Mouse (Mus musculus) forebrain, embryonic 14.5 days (tissue): ENCODE results near the gene Coch. TPM values are rescaled to one million over a fixed set of nuclear protein-coding genes. Genes with fewer than 3 reads are reported as not detected.
"Not testable (repeated sequence)": the region's sequence is repeated elsewhere in the genome, so short reads cannot be mapped to it uniquely, and the experiment has no call there.

ENCODE experiments used
- ATAC-seq: fragments of 200-750 bp; cut with Nextera tagmentation; 2 replicates; pipeline ENCODE4 v1.8.0; 2017; ENCODE audit warnings: mild to moderate bottlenecking, moderate library complexity
- DNase-seq: peaks from one replicate; pipeline ENCODE4 v3.0.0-alpha.2; 2015; ENCODE audit warnings: low spot score
- H3K27ac ChIP-seq: fragments of 300-500 bp; sonication (generic); 2 replicates; pipeline ENCODE4 v1.5.1; 2014; ENCODE audit warnings: low read depth, mild to moderate bottlenecking, control low read depth, low read length, moderate library complexity
- H3K27me3 ChIP-seq: fragments of 300-500 bp; sonication (generic); replicated peaks from 2 replicates; pipeline ENCODE4 v1.6.1; 2014; ENCODE audit warnings: low read length, control low read depth, mixed read lengths; ENCODE audit not compliant: control insufficient read depth, insufficient read depth
- H3K36me3 ChIP-seq: fragments of 300-500 bp; sonication (generic); 2 replicates; pipeline ENCODE4 v1.6.1; 2014; ENCODE audit warnings: low read length, control low read depth; ENCODE audit not compliant: control insufficient read depth, insufficient read depth
- H3K4me1 ChIP-seq: fragments of 300-500 bp; sonication (generic); 2 replicates; pipeline ENCODE4 v1.6.1; 2014; ENCODE audit warnings: antibody characterized with exemption, low read length, control low read depth; ENCODE audit not compliant: control insufficient read depth, insufficient read depth
- H3K4me2 ChIP-seq: fragments of 300-500 bp; sonication (generic); 2 replicates; pipeline ENCODE4 v1.6.1; 2014; ENCODE audit warnings: mild to moderate bottlenecking, control low read depth, low read length
- H3K4me3 ChIP-seq: fragments of 300-500 bp; sonication (generic); 2 replicates; pipeline ENCODE4 v1.5.1; 2014; ENCODE audit warnings: low read depth, low read length, control low read depth
- H3K9ac ChIP-seq: fragments of 300-500 bp; sonication (generic); 2 replicates; pipeline ENCODE4 v1.6.1; 2014; ENCODE audit warnings: mild to moderate bottlenecking, low read length, control low read depth, moderate library complexity
- H3K9me3 ChIP-seq: fragments of 300-500 bp; sonication (generic); replicated peaks from 2 replicates; pipeline ENCODE4 v1.6.1; 2016; ENCODE audit warnings: low read length, control low read depth, mixed read lengths; ENCODE audit not compliant: control insufficient read depth
- WGBS: fragments of 180-500 bp; shearing (Covaris S2); extraction: QIAGEN DNeasy Blood & Tissue Kit; methylation state at CpG from one replicate; pipeline ENCODE4 v1.1.7; 2014; 5-methylcytosine and 5-hydroxymethylcytosine counted together
- polyA plus RNA-seq: library from polyadenylated mRNA; unstranded; fragments of >200 nt; fragmentation: Nextera tagmentation; extraction: Ambion mirVana; gene quantifications from 2 replicates; pipeline ENCODE4 v1.2.1, GENCODE M21; 2014

Coch gene
- 6.2 and 8.2 TPM in 2 replicates for polyA plus RNA-seq

GRCm38 (mm10) chr12:51593229-51594029 lies at the start of gene Coch:
Gene Coch (plus strand): TSS chr12:51593341.
- Histone ChIP-seq H3K4me2 (peak within 1 kb of the TSS; percentile 99), H3K9me3 (no peaks in the 10 kb centered on the region), H3K4me3 (peak within 1 kb of the TSS; percentile 68), H3K36me3 (no peaks in the 10 kb centered on the region), H3K4me1 (0 out of 2 replicates have a peak, but pooled peaks cover 2% of the 10 kb centered on the region), H3K9ac (peak within 1 kb of the TSS; percentile 71), H3K27me3 (peaks cover 21% of the 10 kb centered on the region), H3K27ac (no peak within 1 kb of the TSS)
- DNase-seq = peak; percentile 57
- peak; percentile 92 for ATAC-seq
- under 1% methylated on average over 62 of the region's 79 CpGs for WGBS

GRCm38 (mm10) chr12:51543402-51543960 lies 49.7 kb upstream of the Coch start:
- no peak for ATAC-seq
- Histone ChIP-seq H3K36me3 (no peaks in the 10 kb centered on the region), H3K27ac (no peak overlapping the region), H3K9ac (no peak overlapping the region), H3K27me3 (no peaks in the 10 kb centered on the region), H3K4me3 (no peak overlapping the region), H3K4me2 (no peak overlapping the region), H3K4me1 (no peaks in the 10 kb centered on the region), H3K9me3 (0 out of 2 replicates have a peak, but pooled peaks cover 2% of the 10 kb centered on the region)
- WGBS = 87% methylated on average over 9 of the region's 9 CpGs
- no peak for DNase-seq

- WGBS = 77% methylated on average over 1 of the region's 1 CpGs
- Histone ChIP-seq H3K4me3 (no peak overlapping the region), H3K27ac (no peak overlapping the region), H3K36me3 (no peaks in the 10 kb centered on the region), H3K9me3 (no peaks in the 10 kb centered on the region), H3K4me1 (no peaks in the 10 kb centered on the region), H3K27me3 (no peaks in the 10 kb centered on the region), H3K4me2 (no peak overlapping the region), H3K9ac (no peak overlapping the region)
- DNase-seq (no peak), ATAC-seq (no peak)
Measured at GRCm38 (mm10) chr12:51555041-51555440, 38.1 kb upstream of the Coch start.

- H3K27ac ChIP-seq = no peak overlapping the region
- no peak for DNase-seq
- no peaks in the 10 kb centered on the region for H3K4me1 ChIP-seq
- no peaks in the 10 kb centered on the region for H3K9me3 ChIP-seq
- H3K4me2 ChIP-seq = no peak overlapping the region
- 79% methylated on average over 9 of the region's 9 CpGs for WGBS
- H3K9ac ChIP-seq = no peak overlapping the region
- H3K4me3 ChIP-seq = no peak overlapping the region
- ATAC-seq = no peak
- H3K27me3 ChIP-seq = no peaks in the 10 kb centered on the region
- H3K36me3 ChIP-seq = no peaks in the 10 kb centered on the region
Measured at GRCm38 (mm10) chr12:51561416-51561815, 31.7 kb upstream of the Coch start.

GRCm38 (mm10) chr12:51567225-51567624 lies 25.9 kb upstream of the Coch start:
- H3K9ac ChIP-seq = no peak overlapping the region
- no peak overlapping the region for H3K4me3 ChIP-seq
- no peak for DNase-seq
- no peak for ATAC-seq
- 93% methylated on average over 7 of the region's 7 CpGs for WGBS
- H3K9me3 ChIP-seq = no peaks in the 10 kb centered on the region
- H3K4me1 ChIP-seq = no peaks in the 10 kb centered on the region
- H3K36me3 ChIP-seq = no peaks in the 10 kb centered on the region
- no peaks in the 10 kb centered on the region for H3K27me3 ChIP-seq
- no peak overlapping the region for H3K27ac ChIP-seq
- no peak overlapping the region for H3K4me2 ChIP-seq

GRCm38 (mm10) chr12:51569472-51569871 lies 23.7 kb upstream of the Coch start:
- Histone ChIP-seq H3K4me3 (no peak overlapping the region), H3K9me3 (no peaks in the 10 kb centered on the region), H3K27ac (no peak overlapping the region), H3K36me3 (no peaks in the 10 kb centered on the region), H3K27me3 (no peaks in the 10 kb centered on the region), H3K9ac (no peak overlapping the region), H3K4me1 (no peaks in the 10 kb centered on the region), H3K4me2 (no peak overlapping the region)
- ATAC-seq (no peak), DNase-seq (no peak)
- WGBS = 88% methylated on average over 8 of the region's 8 CpGs

GRCm38 (mm10) chr12:51569944-51570343 lies 23.2 kb upstream of the Coch start:
- H3K27ac ChIP-seq = no peak overlapping the region
- DNase-seq = no peak
- 67% methylated on average over 7 of the region's 7 CpGs for WGBS

GRCm38 (mm10) chr12:51572651-51573050 lies 20.5 kb upstream of the Coch start:
- Histone ChIP-seq H3K4me1 (no peaks in the 10 kb centered on the region), H3K4me3 (no peak overlapping the region), H3K36me3 (no peaks in the 10 kb centered on the region), H3K4me2 (no peak overlapping the region), H3K9ac (no peak overlapping the region), H3K9me3 (no peaks in the 10 kb centered on the region), H3K27me3 (no peaks in the 10 kb centered on the region), H3K27ac (no peak overlapping the region)
- DNase-seq (no peak), ATAC-seq (no peak)
- WGBS = 85% methylated on average over 4 of the region's 4 CpGs

More at GRCm38 (mm10) chr12:51569944-51570343, 23.2 kb upstream of the Coch start:
- Histone ChIP-seq H3K36me3 (no peaks in the 10 kb centered on the region), H3K27me3 (no peaks in the 10 kb centered on the region), H3K9ac (no peak overlapping the region), H3K4me3 (no peak overlapping the region), H3K9me3 (no peaks in the 10 kb centered on the region), H3K4me2 (no peak overlapping the region), H3K4me1 (no peaks in the 10 kb centered on the region)
- no peak for ATAC-seq

- 95% methylated on average over 2 of the region's 2 CpGs for WGBS
- not testable (repeated sequence) for ATAC-seq, H3K9ac ChIP-seq
Measured at GRCm38 (mm10) chr12:51577816-51578215, 15.3 kb upstream of the Coch start.

More at GRCm38 (mm10) chr12:51577816-51578215, 15.3 kb upstream of the Coch start:
- not testable (repeated sequence) for H3K27me3 ChIP-seq, H3K4me2 ChIP-seq, H3K27ac ChIP-seq, H3K9me3 ChIP-seq, H3K36me3 ChIP-seq, DNase-seq, H3K4me1 ChIP-seq, H3K4me3 ChIP-seq
